Mouse (Mus musculus) layer of hippocampus, adult 8-10 months (tissue): ENCODE data around the gene Endov. TPM values are rescaled to one million over a fixed set of nuclear protein-coding genes. Genes with fewer than 3 reads are reported as not detected.

Experiments
- DNase-seq, 2 experiments: peaks; one replicate each; pipeline ENCODE4 v3.0.0; 2022; ENCODE audit warnings: low spot score in 2 of 2
- total RNA-seq, 4 experiments: library from RNA; stranded (reverse); gene quantifications; 2 replicates each; pipeline ENCODE4 v1.2.4; 2022

Gene Endov
- total RNA-seq, 4 experiments from 2014 or later: 28.8 to 39.7 (median 32.2) TPM

DNA sequence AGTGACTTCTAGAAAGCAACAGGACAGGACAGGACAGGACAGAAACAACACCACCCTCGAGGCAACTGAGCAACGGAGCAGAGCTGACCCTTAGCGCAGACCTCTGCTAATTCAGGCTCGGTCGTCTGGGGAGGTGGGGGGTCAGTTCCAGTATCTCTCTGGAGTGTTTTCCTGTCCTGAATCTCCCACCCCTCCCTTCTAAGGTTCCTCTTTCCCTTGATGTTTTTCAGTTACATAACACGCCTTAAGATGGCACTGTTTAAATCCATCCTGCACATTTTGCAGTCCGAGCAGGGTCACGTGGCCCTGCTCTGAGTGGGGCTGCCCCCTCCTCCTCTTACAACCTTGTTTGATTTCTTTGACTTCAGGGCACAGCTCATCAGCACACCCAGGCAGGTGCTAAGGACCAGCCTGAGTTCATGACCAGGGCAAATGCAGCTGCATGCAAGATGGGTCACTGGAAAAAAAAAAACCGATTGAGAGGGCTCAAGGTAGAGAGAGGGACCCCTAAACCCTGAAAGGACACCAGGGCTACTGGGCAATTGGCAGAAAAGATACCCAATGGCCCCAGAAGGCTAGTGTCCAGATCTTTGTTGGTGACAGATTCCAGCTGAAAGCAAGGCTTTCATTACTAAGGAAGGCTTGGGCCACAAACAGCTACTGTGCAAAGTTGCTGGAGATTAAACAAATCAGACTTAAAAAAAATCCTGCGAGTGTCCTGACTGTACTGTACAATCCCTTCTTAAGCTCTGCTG is 54.8 kb downstream of the Endov start:
- no peak for DNase-seq

DNA sequence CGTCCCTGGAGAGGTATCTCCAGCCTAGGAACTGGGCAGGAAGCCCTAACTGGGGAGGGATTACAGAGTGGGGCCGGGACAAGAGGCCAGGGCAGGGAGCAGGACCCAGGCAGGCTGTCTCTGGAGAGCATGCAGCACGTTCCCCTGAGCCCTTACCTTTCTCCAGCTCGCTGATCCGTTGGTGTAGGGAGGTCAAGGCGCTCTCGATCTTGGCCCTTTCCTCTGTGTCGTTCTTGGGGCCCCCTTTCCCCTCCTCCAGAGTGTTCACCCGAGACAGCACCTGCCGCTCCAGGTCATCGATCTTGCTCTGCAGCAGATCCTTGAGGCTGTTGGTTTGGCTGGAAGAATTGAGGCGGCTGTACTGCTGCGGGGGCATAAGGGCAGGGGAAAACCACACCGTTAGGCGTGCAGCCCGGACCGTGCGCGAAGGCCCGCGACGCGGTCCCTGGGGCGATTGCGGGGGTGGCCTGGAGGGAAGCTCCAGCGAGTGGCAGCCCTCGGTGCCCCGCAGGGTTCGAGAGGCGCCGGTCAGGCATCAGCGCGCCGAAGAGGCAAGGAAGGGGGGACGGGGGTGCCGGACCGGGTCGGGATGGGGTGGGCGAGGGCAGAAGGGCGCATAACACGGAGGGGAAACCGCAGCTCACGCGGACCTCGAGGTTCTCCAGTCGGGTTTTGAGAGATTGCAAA is 55.5 kb downstream of the Endov start:
- no peak for DNase-seq

DNA sequence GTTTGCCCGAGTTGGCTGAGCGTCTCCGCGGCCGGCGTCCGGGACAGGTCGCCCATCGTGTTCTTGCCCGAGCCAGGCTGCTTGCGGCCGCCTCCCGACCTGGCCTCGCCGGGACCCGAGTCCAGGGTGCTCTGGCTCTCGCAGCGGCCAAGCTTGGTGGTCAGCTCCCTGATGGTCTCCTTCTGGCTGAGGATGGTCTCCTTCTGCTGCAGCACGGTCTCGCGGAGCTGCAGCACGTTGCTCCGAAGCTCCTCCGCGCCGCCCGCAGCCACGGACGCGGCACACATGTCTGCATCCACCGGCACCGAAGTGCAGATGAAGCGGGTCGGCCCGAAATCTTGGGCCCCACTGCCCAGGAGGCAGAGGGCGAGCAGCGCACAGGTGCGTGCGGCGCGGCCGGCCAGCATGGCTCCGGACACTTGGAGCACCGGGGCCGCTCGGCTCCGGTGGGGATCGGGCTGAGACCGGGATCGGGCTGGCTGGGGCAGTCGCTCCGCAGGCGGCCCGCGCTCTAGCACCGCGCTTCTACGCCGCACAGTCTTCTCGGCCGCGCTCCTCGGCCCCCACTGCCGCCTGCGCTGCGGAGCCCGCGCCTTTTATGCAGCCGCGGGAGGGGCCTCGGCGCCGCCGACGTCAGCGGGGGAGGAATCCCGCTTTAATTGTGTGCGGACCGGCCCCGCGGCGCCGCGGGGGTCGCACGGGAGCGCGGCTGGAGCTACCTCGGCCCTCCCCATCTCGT is 56.2 kb downstream of the Endov start, which contains the start of gene Nptx1:
Gene Nptx1 (minus strand): TSS at position 571 of the 739 bp plus-strand sequence.
- peak; percentile 36 to 73 for DNase-seq

DNA sequence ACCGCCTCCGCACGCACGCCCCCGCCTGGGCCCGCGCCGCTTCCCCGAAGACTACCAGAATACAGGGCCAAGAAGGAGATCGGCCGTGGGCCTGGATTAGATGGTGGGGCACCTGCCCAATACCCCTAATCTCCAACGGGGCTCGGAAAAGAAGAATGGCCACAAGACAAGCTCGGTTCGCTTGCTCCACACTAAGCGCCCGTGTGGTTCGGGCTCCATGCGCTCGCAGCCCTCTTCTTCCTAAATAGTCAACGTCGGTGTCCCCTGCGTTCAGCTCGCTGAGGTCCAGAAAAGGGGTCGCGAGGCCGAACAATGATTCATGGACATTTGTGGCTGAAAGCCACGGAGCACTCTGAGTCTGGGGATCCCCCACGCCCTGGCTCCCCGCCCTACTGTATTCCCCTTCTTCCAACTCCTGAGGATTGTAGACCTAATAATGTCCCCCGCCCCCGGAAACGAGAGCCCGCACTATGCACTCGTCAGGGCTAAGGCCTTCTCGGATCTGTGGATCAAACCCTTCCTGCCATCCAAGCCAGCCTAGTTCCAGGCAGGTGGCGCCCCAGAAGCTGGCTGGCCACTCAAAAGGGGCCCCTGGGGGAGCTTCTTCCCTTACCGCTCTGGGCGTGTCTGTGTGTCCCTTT is 56.9 kb downstream of the Endov start:
- DNase-seq: no peak

DNA sequence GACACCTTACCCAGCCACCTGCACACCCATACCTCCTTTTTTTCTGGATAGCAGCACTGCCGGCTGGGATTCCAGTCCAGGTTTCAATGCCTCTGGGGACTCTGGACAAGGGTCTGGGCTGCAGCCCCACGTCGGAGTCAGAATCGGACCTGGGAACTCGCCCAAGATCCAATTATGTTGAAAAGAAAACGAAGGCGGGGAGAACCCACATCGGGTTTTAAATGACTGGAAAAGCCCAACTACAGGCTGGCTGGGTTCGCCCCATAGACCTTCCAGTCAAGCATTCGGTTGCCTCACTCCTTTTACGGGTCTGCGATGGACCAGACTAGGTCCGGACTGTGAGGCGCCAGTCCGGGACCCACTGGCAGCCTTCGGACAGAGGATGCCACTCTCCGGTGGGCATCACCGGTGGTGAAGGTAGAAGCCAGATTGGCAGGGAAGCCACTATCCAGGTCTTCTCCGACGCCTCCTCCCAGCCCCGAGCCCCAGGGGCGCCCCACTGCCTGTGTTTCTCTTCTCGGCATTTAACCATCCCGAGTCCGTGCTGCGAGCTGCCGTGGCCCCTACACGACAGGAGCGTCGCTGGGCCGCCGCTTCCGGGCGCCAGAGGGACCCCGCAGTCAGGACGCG is 57.7 kb downstream of the Endov start:
- DNase-seq: no peak

GRCm38 (mm10) chr11:119549371-119549811 is 58.2 kb downstream of the Endov start:
- DNase-seq: no peak

DNA sequence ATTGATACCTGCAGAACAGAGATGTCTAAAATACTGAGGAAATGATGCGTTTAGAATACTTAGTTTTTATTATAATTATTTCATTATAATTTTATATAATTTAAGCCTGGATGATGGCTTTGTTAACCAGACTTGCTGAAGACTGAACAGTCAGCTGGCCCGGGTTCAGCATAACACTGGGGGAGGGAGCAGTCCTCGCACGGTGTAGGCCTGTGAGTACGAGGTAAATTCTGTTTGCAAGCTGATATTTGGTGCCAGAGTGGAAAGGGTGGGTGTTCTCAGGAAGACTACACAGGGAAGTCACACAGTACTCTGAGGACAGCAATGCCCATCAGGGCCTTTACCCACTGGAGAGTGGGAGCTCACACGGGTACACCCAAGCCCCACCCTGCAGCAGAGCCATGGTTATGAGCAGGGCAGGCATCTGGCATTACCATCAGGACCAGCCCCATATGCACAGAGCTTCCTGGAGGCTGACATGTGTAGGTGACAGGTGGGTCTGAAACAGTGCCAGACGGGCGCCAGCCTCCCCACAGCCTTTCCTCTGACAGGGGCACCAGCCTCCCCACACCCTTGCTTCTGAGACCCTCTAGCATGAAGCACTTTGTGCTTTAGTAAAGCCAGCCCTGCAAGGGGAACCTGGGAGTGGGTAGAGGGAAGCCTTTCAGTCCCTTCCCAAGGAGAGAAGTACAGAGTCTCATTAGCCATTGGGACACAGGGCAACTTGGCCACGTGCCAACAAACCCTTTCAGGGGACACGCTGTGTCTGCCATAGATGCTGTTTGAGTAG is 59.6 kb downstream of the Endov start:
- DNase-seq: no peak

DNA sequence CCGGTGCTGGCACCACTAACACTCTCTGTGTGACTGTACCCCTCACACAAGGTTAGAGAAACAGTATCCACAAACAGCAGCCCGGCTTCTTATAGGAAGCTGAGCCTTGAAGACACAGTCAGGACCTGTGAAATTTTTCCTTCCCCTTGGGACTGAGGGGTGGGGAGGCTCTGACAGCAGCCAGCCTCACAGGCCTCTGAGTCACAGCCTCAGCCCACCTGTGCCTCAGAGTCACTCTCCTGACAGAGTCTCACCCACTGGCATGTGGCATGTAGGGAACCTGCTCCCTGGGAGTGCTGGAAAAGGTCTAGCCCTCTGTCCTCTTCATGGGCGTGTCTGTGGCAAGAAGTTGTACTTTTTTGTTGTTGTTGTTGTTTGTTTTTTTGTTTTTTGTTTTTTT is 60.3 kb downstream of the Endov start:
- no peak for DNase-seq

- DNase-seq: no peak
Observed at GRCm38 (mm10) chr11:119552301-119552700, 61.2 kb downstream of the Endov start.

DNA sequence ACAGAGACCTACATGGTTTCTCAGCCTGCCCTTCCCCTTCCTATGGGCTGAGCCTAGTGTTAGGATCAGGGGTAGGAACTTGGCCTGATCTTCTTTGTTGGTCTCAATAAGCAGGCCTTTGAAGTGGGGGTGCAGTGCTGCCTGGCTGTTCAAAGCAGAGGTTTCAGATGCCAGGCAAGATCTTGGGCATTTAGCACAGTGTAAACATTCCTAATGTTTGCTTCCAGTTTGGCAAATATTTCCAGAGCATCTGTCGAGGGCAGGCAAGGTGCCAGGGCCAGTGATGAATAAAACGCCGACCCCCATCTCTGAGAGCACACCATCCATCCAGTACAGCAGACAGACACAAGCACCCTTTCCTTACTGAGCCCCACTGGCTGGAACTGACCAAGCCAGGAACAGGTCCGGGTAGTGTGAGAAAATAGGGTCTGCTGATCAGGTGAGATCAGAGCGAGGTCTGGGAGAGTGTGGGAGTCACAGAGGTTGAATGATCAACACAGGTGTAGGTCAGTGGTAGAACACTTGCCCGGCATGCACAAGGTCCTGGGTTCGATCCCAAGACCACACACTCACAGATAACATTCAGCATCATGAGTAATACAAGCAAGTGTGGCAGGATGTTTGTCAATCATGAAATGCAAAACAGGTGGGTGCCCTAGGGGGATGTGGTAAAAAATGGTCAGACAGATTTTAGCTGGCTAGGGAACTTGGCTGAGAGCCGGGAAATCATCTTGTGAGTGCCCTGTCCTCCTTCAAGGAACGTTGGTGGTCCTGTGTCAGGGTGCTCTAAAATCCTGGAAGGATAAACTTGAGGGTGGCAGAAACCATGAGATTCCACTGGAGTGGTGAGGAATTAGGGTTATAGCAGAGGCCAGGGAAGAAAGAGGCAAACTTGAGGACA is 62.0 kb downstream of the Endov start:
- DNase-seq: no peak

DNA sequence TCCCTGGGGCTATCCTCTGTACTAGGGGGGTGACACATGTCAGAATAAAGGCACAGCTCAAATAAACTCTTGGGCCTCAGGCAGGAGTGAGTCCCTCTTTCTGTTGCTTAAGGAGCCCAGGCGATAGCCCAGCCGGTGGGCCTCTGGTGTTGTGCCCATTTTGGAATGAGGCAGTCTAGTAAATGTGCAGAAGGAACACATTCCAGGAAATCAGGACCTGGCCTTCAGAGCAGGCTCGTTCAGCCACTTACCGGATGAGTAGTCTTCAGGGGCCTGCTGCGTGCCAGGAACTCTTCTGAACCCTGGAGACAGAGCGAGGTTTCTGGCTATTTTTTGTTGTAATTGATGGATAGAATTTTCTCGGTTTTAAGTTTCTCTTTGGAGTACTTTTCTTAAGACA is 63.6 kb downstream of the Endov start:
- no peak for DNase-seq

DNA sequence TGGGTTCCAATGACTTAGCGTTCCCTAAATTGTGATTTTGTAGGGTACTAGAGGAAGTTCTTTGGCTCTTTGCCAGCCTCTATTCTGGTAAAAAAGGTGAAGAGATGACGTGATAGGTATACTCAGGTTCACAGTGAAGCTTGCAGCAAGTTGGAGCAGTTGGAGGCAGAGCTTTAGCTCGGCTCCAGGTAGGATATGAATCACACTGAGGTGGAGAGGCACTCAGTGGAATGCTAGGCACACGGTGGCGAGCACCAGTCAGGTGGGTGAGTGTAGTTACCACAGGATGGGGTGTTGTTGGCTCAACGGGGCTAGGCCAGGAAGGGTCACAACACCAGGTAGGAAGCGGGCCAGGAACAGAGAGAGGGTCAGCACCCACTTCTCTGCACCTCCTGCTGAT is 64.0 kb downstream of the Endov start:
- DNase-seq: no peak

GRCm38 (mm10) chr11:119557940-119558869 is 67.1 kb downstream of the Endov start:
- no peak for DNase-seq

DNA sequence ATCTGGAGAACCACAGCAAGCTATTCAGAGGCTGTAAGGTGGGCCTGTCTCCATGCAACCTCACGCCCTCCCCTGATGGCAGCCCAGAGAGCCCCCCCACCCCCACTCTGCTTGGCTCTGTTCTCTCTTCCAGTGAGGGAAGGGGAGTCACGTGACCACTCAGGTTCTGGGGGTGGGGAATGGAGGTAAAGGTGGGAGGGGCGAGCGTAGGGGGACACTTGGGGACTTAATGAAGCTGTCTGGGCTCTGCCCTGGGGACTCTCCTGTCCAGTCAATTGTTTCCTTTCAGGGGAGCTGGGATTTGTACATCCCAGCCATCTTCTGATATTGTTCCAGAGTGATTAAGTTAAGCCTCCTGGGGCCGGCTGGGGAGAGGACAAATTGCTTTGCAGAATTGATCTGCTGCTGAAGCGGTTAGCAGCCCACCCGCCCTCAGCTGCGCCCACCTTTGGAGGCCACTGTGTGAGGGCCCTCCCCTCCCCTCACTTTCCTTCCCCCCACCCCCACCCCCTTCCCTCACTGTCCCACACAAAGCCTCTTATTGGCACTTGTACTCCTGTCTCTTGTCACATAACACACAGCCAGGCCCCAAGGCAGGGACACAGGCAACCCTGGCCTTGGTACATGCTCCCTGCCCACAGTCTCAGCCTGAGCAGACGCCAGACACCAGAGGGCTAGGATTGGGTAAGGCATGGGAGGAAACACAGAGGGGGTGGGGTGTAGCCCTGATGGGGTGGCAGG is 67.9 kb downstream of the Endov start:
- no peak for DNase-seq
